Mouse (Mus musculus) CD4-positive, CD25-positive, alpha-beta regulatory T cell, adult 4 months (primary cell): ENCODE results near the gene Pi4ka. TPM values are rescaled to one million over a fixed set of nuclear protein-coding genes. Genes with fewer than 3 reads are reported as not detected.

Experiments
- ATAC-seq: one replicate; pipeline ENCODE4 v1.8.0; 2017
- polyA plus RNA-seq, 2 experiments: library from polyadenylated mRNA; unstranded; fragments of 100-300 nt; shearing (Covaris generic); gene quantifications; one replicate each; pipeline ENCODE4 v1.2.1; 2017

The Pi4ka gene
- 10 to 100 TPM; 56.9 to 57.5 TPM for polyA plus RNA-seq

GRCm38 (mm10) chr16:17405736-17406443, at the start of gene Pi4ka, which contains the start of gene Snap29:
Gene Pi4ka (minus strand): TSS chr16:17406314.
Gene Snap29 (plus strand): TSS chr16:17405986.
- ATAC-seq = peak; percentile 94

GRCm38 (mm10) chr16:17452373-17452715, 46.2 kb upstream of the Pi4ka start:
- ATAC-seq = peak; percentile 30

- peak; percentile 92 for ATAC-seq
Observed at GRCm38 (mm10) chr16:17451541-17452372, 45.6 kb upstream of the Pi4ka start, which contains the start of gene Crkl. Gene Crkl (plus strand): TSS chr16:17451987.

GRCm38 (mm10) chr16:17432576-17432975, 26.5 kb upstream of the Pi4ka start:
- no peak for ATAC-seq

- ATAC-seq = no peak
Observed at GRCm38 (mm10) chr16:17423021-17423420, 16.9 kb upstream of the Pi4ka start.

GRCm38 (mm10) chr16:17410209-17410608, 4.1 kb upstream of the Pi4ka start:
- ATAC-seq = no peak

GRCm38 (mm10) chr16:17409046-17409445, 2.9 kb upstream of the Pi4ka start:
- no peak for ATAC-seq

- no peak for ATAC-seq
Observed at GRCm38 (mm10) chr16:17406512-17407231, 558 bp upstream of the Pi4ka start.

GRCm38 (mm10) chr16:17405271-17405696, 830 bp downstream of the Pi4ka start:
- peak; percentile 34 for ATAC-seq

GRCm38 (mm10) chr16:17402855-17403254, 3.3 kb downstream of the Pi4ka start:
- ATAC-seq = peak; percentile 15

- ATAC-seq = no peak
Observed at GRCm38 (mm10) chr16:17392784-17393183, 13.3 kb downstream of the Pi4ka start.

GRCm38 (mm10) chr16:17383594-17384326, 22.4 kb downstream of the Pi4ka start:
- no peak for ATAC-seq

GRCm38 (mm10) chr16:17382306-17382705, 23.8 kb downstream of the Pi4ka start:
- no peak for ATAC-seq

- ATAC-seq = no peak
Observed at GRCm38 (mm10) chr16:17358787-17359186, 47.3 kb downstream of the Pi4ka start.

GRCm38 (mm10) chr16:17356031-17356430, 50.1 kb downstream of the Pi4ka start:
- no peak for ATAC-seq

GRCm38 (mm10) chr16:17346766-17347165, 59.3 kb downstream of the Pi4ka start:
- ATAC-seq = no peak

- ATAC-seq = no peak
Observed at GRCm38 (mm10) chr16:17345813-17346155, 60.3 kb downstream of the Pi4ka start.

GRCm38 (mm10) chr16:17345141-17345812, 60.8 kb downstream of the Pi4ka start:
- ATAC-seq = no peak

- no peak for ATAC-seq
Observed at GRCm38 (mm10) chr16:17341847-17342246, 64.3 kb downstream of the Pi4ka start.

GRCm38 (mm10) chr16:17340705-17341104, 65.4 kb downstream of the Pi4ka start:
- ATAC-seq = no peak

GRCm38 (mm10) chr16:17339701-17340100, 66.4 kb downstream of the Pi4ka start:
- ATAC-seq = no peak

- no peak for ATAC-seq
Observed at GRCm38 (mm10) chr16:17336089-17336488, 70.0 kb downstream of the Pi4ka start.
